Mouse (Mus musculus): ENCODE data around the gene Adam12. TPM values are rescaled to one million over a fixed set of nuclear protein-coding genes. Genes with fewer than 3 reads are reported as not detected.

The Adam12 gene
- polyA plus RNA-seq, 1 experiment from 2014 or later, result 2.8 TPM

- H3K9ac ChIP-seq, result no peak overlapping the region
- 94% methylated on average over 1 of the region's 1 CpGs for WGBS
- no peaks in the 10 kb centered on the region for H3K36me3 ChIP-seq (replicated peaks)
- no peak overlapping the region for H3K4me3 ChIP-seq
- H3K4me1 ChIP-seq, result no peaks in the 10 kb centered on the region
- no peak for ATAC-seq (replicated peaks)
- H3K9me3 ChIP-seq, result no peaks in the 10 kb centered on the region
- no peak overlapping the region for H3K4me2 ChIP-seq
- no peaks in the 10 kb centered on the region; the same call in 1 of the 2 replicates for H3K27me3 ChIP-seq (replicated peaks)
- no peak overlapping the region for H3K27ac ChIP-seq
These were observed 8.6 kb upstream of the Adam12 start for GRCm38 (mm10) chr7:134240579-134240978.

GRCm38 (mm10) chr7:134238863-134239262 is 6.9 kb upstream of the Adam12 start:
- no peak overlapping the region for H3K4me3 ChIP-seq
- no peak overlapping the region for H3K9ac ChIP-seq
- no peak overlapping the region for H3K27ac ChIP-seq
- no peaks in the 10 kb centered on the region for H3K9me3 ChIP-seq
- H3K4me2 ChIP-seq, result no peak overlapping the region
- 92% methylated on average over 3 of the region's 3 CpGs for WGBS
- H3K4me1 ChIP-seq, result no peaks in the 10 kb centered on the region
- H3K36me3 ChIP-seq (replicated peaks), result no peaks in the 10 kb centered on the region
- no peak for ATAC-seq (replicated peaks)
- no peaks in the 10 kb centered on the region for H3K27me3 ChIP-seq (replicated peaks)

- H3K27me3 ChIP-seq (replicated peaks), result no peaks in the 10 kb centered on the region
- 71% methylated on average over 2 of the region's 2 CpGs for WGBS
- H3K4me3 ChIP-seq, result no peak overlapping the region
- H3K4me2 ChIP-seq, result no peak overlapping the region
- no peaks in the 10 kb centered on the region for H3K36me3 ChIP-seq (replicated peaks)
- ATAC-seq (replicated peaks), result no peak
- H3K9ac ChIP-seq, result no peak overlapping the region
- H3K4me1 ChIP-seq, result no peaks in the 10 kb centered on the region
- no peaks in the 10 kb centered on the region for H3K9me3 ChIP-seq
- H3K27ac ChIP-seq, result no peak overlapping the region
These were observed 5.4 kb upstream of the Adam12 start for GRCm38 (mm10) chr7:134237356-134237755.

GRCm38 (mm10) chr7:134236727-134237126 is 4.8 kb upstream of the Adam12 start:
- Histone ChIP-seq H3K4me2 (no peak overlapping the region), H3K36me3 (replicated peaks) (no peaks in the 10 kb centered on the region), H3K27me3 (replicated peaks) (no peaks in the 10 kb centered on the region), H3K4me3 (no peak overlapping the region), H3K4me1 (no peaks in the 10 kb centered on the region), H3K27ac (no peak overlapping the region), H3K9me3 (no peaks in the 10 kb centered on the region), H3K9ac (no peak overlapping the region)
- ATAC-seq (replicated peaks), result no peak

- 84% methylated on average over 2 of the region's 2 CpGs for WGBS
- Histone ChIP-seq H3K27me3 (replicated peaks) (no peaks in the 10 kb centered on the region), H3K4me2 (no peak overlapping the region), H3K9me3 (no peaks in the 10 kb centered on the region), H3K9ac (no peak overlapping the region), H3K27ac (no peak overlapping the region), H3K36me3 (replicated peaks) (no peaks in the 10 kb centered on the region), H3K4me1 (no peaks in the 10 kb centered on the region), H3K4me3 (no peak overlapping the region)
- ATAC-seq (replicated peaks), result no peak
These were observed 3.6 kb upstream of the Adam12 start for GRCm38 (mm10) chr7:134235552-134235951.

- Histone ChIP-seq H3K36me3 (replicated peaks) (no peaks in the 10 kb centered on the region), H3K27me3 (replicated peaks) (peaks cover 6% of the 10 kb centered on the region), H3K4me1 (peaks cover 6% of the 10 kb centered on the region), H3K4me3 (no peak overlapping the region), H3K27ac (no peak overlapping the region), H3K4me2 (no peak overlapping the region), H3K9me3 (no peaks in the 10 kb centered on the region), H3K9ac (no peak overlapping the region)
- no peak for ATAC-seq (replicated peaks)
- WGBS, result 85% methylated on average over 3 of the region's 3 CpGs
These were observed 1.2 kb downstream of the Adam12 start for GRCm38 (mm10) chr7:134230708-134231107.

- WGBS, result 83% methylated on average over 2 of the region's 2 CpGs
These were observed 2.0 kb downstream of the Adam12 start for GRCm38 (mm10) chr7:134229899-134230298.

GRCm38 (mm10) chr7:134227773-134228455 is 4.0 kb downstream of the Adam12 start:
- no peak overlapping the region for H3K4me2 ChIP-seq
- WGBS, result 39% methylated on average over 13 of the region's 13 CpGs
- H3K36me3 ChIP-seq (replicated peaks), result no peaks in the 10 kb centered on the region
- H3K4me1 ChIP-seq, result peaks cover 19% of the 10 kb centered on the region
- H3K9ac ChIP-seq, result no peak overlapping the region
- H3K9me3 ChIP-seq, result no peaks in the 10 kb centered on the region
- H3K4me3 ChIP-seq, result no peak overlapping the region
- peaks cover 8% of the 10 kb centered on the region for H3K27me3 ChIP-seq (replicated peaks)
- H3K27ac ChIP-seq, result no peak overlapping the region
- no peak for ATAC-seq (replicated peaks)

More at GRCm38 (mm10) chr7:134229899-134230298, 2.0 kb downstream of the Adam12 start:
- Histone ChIP-seq H3K27me3 (replicated peaks) (peaks cover 8% of the 10 kb centered on the region), H3K27ac (no peak overlapping the region), H3K36me3 (replicated peaks) (no peaks in the 10 kb centered on the region), H3K4me2 (no peak overlapping the region), H3K4me1 (peaks cover 12% of the 10 kb centered on the region), H3K9ac (no peak overlapping the region), H3K9me3 (no peaks in the 10 kb centered on the region), H3K4me3 (no peak overlapping the region)
- no peak for ATAC-seq (replicated peaks)

- no peak overlapping the region for H3K9ac ChIP-seq
- H3K27me3 ChIP-seq (replicated peaks), result peaks cover 8% of the 10 kb centered on the region
- peaks cover 19% of the 10 kb centered on the region for H3K4me1 ChIP-seq
- no peak for ATAC-seq (replicated peaks)
- no peak overlapping the region for H3K4me2 ChIP-seq
- H3K9me3 ChIP-seq, result no peaks in the 10 kb centered on the region
- 69% methylated on average over 4 of the region's 4 CpGs for WGBS
- no peaks in the 10 kb centered on the region for H3K36me3 ChIP-seq (replicated peaks)
- no peak overlapping the region for H3K4me3 ChIP-seq
- H3K27ac ChIP-seq, result no peak overlapping the region
These were observed 4.8 kb downstream of the Adam12 start for GRCm38 (mm10) chr7:134227101-134227500.

- Histone ChIP-seq H3K9ac (no peak overlapping the region), H3K4me3 (no peak overlapping the region), H3K27me3 (replicated peaks) (peaks cover 8% of the 10 kb centered on the region), H3K4me1 (peaks cover 19% of the 10 kb centered on the region), H3K27ac (no peak overlapping the region), H3K4me2 (no peak overlapping the region), H3K9me3 (no peaks in the 10 kb centered on the region), H3K36me3 (replicated peaks) (no peaks in the 10 kb centered on the region)
- no peak for ATAC-seq (replicated peaks)
- 63% methylated on average over 3 of the region's 3 CpGs for WGBS
These were observed 5.7 kb downstream of the Adam12 start for GRCm38 (mm10) chr7:134226231-134226630.

- WGBS, result 0% methylated on average over 87 of the region's 90 CpGs
- H3K9me3 ChIP-seq, result no peaks in the 10 kb centered on the region
These were observed 7.0 kb downstream of the Adam12 start for GRCm38 (mm10) chr7:134224741-134225612.

GRCm38 (mm10) chr7:134224421-134224740 is 7.6 kb downstream of the Adam12 start:
- 0% methylated on average over 14 of the region's 14 CpGs for WGBS
- H3K36me3 ChIP-seq (replicated peaks), result no peaks in the 10 kb centered on the region
- peak; percentile 45 for ATAC-seq (replicated peaks)

More at GRCm38 (mm10) chr7:134224741-134225612, 7.0 kb downstream of the Adam12 start:
- H3K27ac ChIP-seq, result peak overlapping the region; percentile 53
- peaks cover 8% of the 10 kb centered on the region for H3K27me3 ChIP-seq (replicated peaks)
- H3K4me3 ChIP-seq, result peak overlapping the region; percentile 63
- peak; percentile 79 for ATAC-seq (replicated peaks)
- H3K36me3 ChIP-seq (replicated peaks), result no peaks in the 10 kb centered on the region
- peaks cover 19% of the 10 kb centered on the region for H3K4me1 ChIP-seq
- peak overlapping the region; percentile 61 for H3K9ac ChIP-seq
- peak overlapping the region; percentile 100 for H3K4me2 ChIP-seq

More at GRCm38 (mm10) chr7:134224421-134224740, 7.6 kb downstream of the Adam12 start:
- Histone ChIP-seq H3K9me3 (no peaks in the 10 kb centered on the region), H3K27ac (peak overlapping the region; percentile 53), H3K27me3 (replicated peaks) (peaks cover 8% of the 10 kb centered on the region), H3K4me2 (peak overlapping the region; percentile 100), H3K4me3 (peak overlapping the region; percentile 63), H3K9ac (peak overlapping the region; percentile 61), H3K4me1 (peaks cover 19% of the 10 kb centered on the region)

Data from midbrain, embryonic 15.5 days (tissue).